Mouse (Mus musculus) urinary bladder, postnatal 36 days (tissue): Measurements from ENCODE around the gene Zbtb34.

ENCODE experiments used
- DNase-seq, 2 experiments: peaks; one replicate each; pipeline ENCODE4 v3.0.0; 2022; ENCODE audit warnings: low spot score in 2 of 2, mixed read lengths in 1 of 2

Gene Zbtb34

GRCm38 (mm10) chr2:33401217-33401616, 29.9 kb downstream of the Zbtb34 start:
- DNase-seq, result peak in 1 of 2 experiments; percentile 15

GRCm38 (mm10) chr2:33400541-33400940, 30.6 kb downstream of the Zbtb34 start:
- DNase-seq, result no peak

GRCm38 (mm10) chr2:33399091-33399490, 32.0 kb downstream of the Zbtb34 start:
- DNase-seq, result no peak

GRCm38 (mm10) chr2:33397036-33397435, 34.1 kb downstream of the Zbtb34 start:
- peak; percentile 29 to 52 for DNase-seq

- no peak for DNase-seq
These were observed 36.1 kb downstream of the Zbtb34 start for GRCm38 (mm10) chr2:33395053-33395452.

- DNase-seq, result no peak
These were observed 37.0 kb downstream of the Zbtb34 start for GRCm38 (mm10) chr2:33393951-33394635.

GRCm38 (mm10) chr2:33393021-33393420, 38.1 kb downstream of the Zbtb34 start:
- DNase-seq, result no peak

GRCm38 (mm10) chr2:33371648-33372408, 59.3 kb downstream of the Zbtb34 start:
- no peak for DNase-seq

GRCm38 (mm10) chr2:33370777-33371647, 60.1 kb downstream of the Zbtb34 start, which contains the start of gene Ralgps1:
Ralgps1 (minus strand) TSS chr2:33371486.
- DNase-seq, result peak; percentile 92 to 96

GRCm38 (mm10) chr2:33370276-33370776, 60.8 kb downstream of the Zbtb34 start:
- DNase-seq, result peak in 1 of 2 experiments; percentile 19

GRCm38 (mm10) chr2:33369453-33369852, 61.7 kb downstream of the Zbtb34 start:
- DNase-seq, result no peak

GRCm38 (mm10) chr2:33368486-33368885, 62.6 kb downstream of the Zbtb34 start:
- DNase-seq, result no peak

- no peak for DNase-seq
These were observed 65.2 kb downstream of the Zbtb34 start for GRCm38 (mm10) chr2:33365703-33366471.

GRCm38 (mm10) chr2:33364656-33365055, 66.5 kb downstream of the Zbtb34 start:
- DNase-seq, result no peak

GRCm38 (mm10) chr2:33363890-33364289, 67.2 kb downstream of the Zbtb34 start:
- DNase-seq, result no peak

GRCm38 (mm10) chr2:33361139-33361716, 69.9 kb downstream of the Zbtb34 start:
- no peak for DNase-seq

- DNase-seq, result no peak
These were observed 70.6 kb downstream of the Zbtb34 start for GRCm38 (mm10) chr2:33360564-33360963.

- no peak for DNase-seq
These were observed 71.9 kb downstream of the Zbtb34 start for GRCm38 (mm10) chr2:33359184-33359583.

- peak in 1 of 2 experiments; percentile 22 for DNase-seq
These were observed 73.8 kb downstream of the Zbtb34 start for GRCm38 (mm10) chr2:33357250-33357838.
